Mouse (Mus musculus): ENCODE data around the gene Spink2.
"Not testable (repeated sequence)": the region's sequence is repeated elsewhere in the genome, so short reads cannot be mapped to it uniquely, and the experiment has no call there.

The Spink2 gene

GRCm38 (mm10) chr5:77193951-77194350, 17.3 kb downstream of the Spink2 start:
- DNase-seq (ENCODE audit: low read depth), result peak; percentile 77

- DNase-seq (ENCODE audit: low read depth), result no peak
Measured at GRCm38 (mm10) chr5:77193266-77193665, 18.0 kb downstream of the Spink2 start.

- no peak for DNase-seq (ENCODE audit: low read depth)
Measured at GRCm38 (mm10) chr5:77191631-77192030, 19.6 kb downstream of the Spink2 start.

GRCm38 (mm10) chr5:77191106-77191505, 20.2 kb downstream of the Spink2 start:
- no peak for DNase-seq (ENCODE audit: low read depth)

GRCm38 (mm10) chr5:77188738-77189137, 22.5 kb downstream of the Spink2 start:
- no peak for DNase-seq (ENCODE audit: low read depth)

- DNase-seq (ENCODE audit: low read depth), result no peak
Measured at GRCm38 (mm10) chr5:77185351-77185750, 25.9 kb downstream of the Spink2 start.

GRCm38 (mm10) chr5:77183876-77184275, 27.4 kb downstream of the Spink2 start:
- DNase-seq (ENCODE audit: low read depth), result not testable (repeated sequence)

GRCm38 (mm10) chr5:77183338-77183737, 27.9 kb downstream of the Spink2 start:
- DNase-seq (ENCODE audit: low read depth), result no peak

- DNase-seq (ENCODE audit: low read depth), result no peak
Measured at GRCm38 (mm10) chr5:77181508-77181907, 29.8 kb downstream of the Spink2 start.

- no peak for DNase-seq (ENCODE audit: low read depth)
Measured at GRCm38 (mm10) chr5:77178976-77179375, 32.3 kb downstream of the Spink2 start.

- no peak for DNase-seq (ENCODE audit: low read depth)
Measured at GRCm38 (mm10) chr5:77178008-77178407, 33.3 kb downstream of the Spink2 start.

- DNase-seq (ENCODE audit: low read depth), result no peak
Measured at GRCm38 (mm10) chr5:77174779-77175178, 36.5 kb downstream of the Spink2 start.

- peak; percentile 76 for DNase-seq (ENCODE audit: low read depth)
Measured at GRCm38 (mm10) chr5:77170593-77170992, 40.7 kb downstream of the Spink2 start.

- DNase-seq (ENCODE audit: low read depth), result no peak
Measured at GRCm38 (mm10) chr5:77167306-77167945, 43.8 kb downstream of the Spink2 start.

- DNase-seq (ENCODE audit: low read depth), result no peak
Measured at GRCm38 (mm10) chr5:77165703-77166625, 45.3 kb downstream of the Spink2 start.

- no peak for DNase-seq (ENCODE audit: low read depth)
Measured at GRCm38 (mm10) chr5:77163597-77163996, 47.7 kb downstream of the Spink2 start.

GRCm38 (mm10) chr5:77162566-77162965, 48.7 kb downstream of the Spink2 start:
- DNase-seq (ENCODE audit: low read depth), result no peak

GRCm38 (mm10) chr5:77157777-77158540, 53.3 kb downstream of the Spink2 start:
- DNase-seq (ENCODE audit: low read depth), result no peak

GRCm38 (mm10) chr5:77156938-77157337, 54.3 kb downstream of the Spink2 start:
- no peak for DNase-seq (ENCODE audit: low read depth)

- DNase-seq (ENCODE audit: low read depth), result no peak
Measured at GRCm38 (mm10) chr5:77155526-77155925, 55.7 kb downstream of the Spink2 start.

All from naive thymus-derived CD4-positive, alpha-beta T cell, adult 2 months (primary cell).